Mouse (Mus musculus) lung, embryonic 14.5 days (tissue): ENCODE measurements at regions not wholly inside any gene's neighbourhood (a gene's known extent, or its start where the extent isn't known, plus 50 kb on each side); places are given as distances from the start of the nearest gene placed in this dataset. TPM values are rescaled to one million over a fixed set of nuclear protein-coding genes. Genes with fewer than 3 reads are reported as not detected.
"Not testable (repeated sequence)": the region's sequence is repeated elsewhere in the genome, so short reads cannot be mapped to it uniquely, and the experiment has no call there.

Source experiments
- ATAC-seq: fragments of 200-750 bp; cut with Nextera tagmentation; 2 replicates; pipeline ENCODE4 v1.8.0; 2017; ENCODE audit warnings: mild to moderate bottlenecking, moderate TSS enrichment, moderate library complexity; ENCODE audit not compliant: insufficient read depth
- DNase-seq: peaks from one replicate; pipeline ENCODE4 v3.0.0-alpha.2; 2015
- H3K27ac ChIP-seq: fragments of 300-500 bp; sonication (generic); 2 replicates; pipeline ENCODE4 v1.5.1; 2014; ENCODE audit warnings: low read depth, mild to moderate bottlenecking, moderate library complexity
- H3K27me3 ChIP-seq: fragments of 300-500 bp; sonication (generic); 2 replicates; pipeline ENCODE4 v1.6.1; 2014; ENCODE audit warnings: low read length, control low read depth; ENCODE audit not compliant: insufficient read depth
- H3K36me3 ChIP-seq: fragments of 300-500 bp; sonication (generic); 2 replicates; pipeline ENCODE4 v1.6.1; 2014; ENCODE audit warnings: control low read depth; ENCODE audit not compliant: insufficient read depth
- H3K4me1 ChIP-seq: fragments of 300-500 bp; sonication (generic); 2 replicates; pipeline ENCODE4 v1.6.1; 2014; ENCODE audit warnings: antibody characterized with exemption, control low read depth; ENCODE audit not compliant: insufficient read depth
- H3K4me2 ChIP-seq: fragments of 300-500 bp; sonication (generic); 2 replicates; pipeline ENCODE4 v1.6.1; 2014; ENCODE audit warnings: mild to moderate bottlenecking
- H3K4me3 ChIP-seq: fragments of 300-500 bp; sonication (generic); 2 replicates; pipeline ENCODE4 v1.5.1; 2014; ENCODE audit warnings: low read depth, low read length
- H3K9ac ChIP-seq: fragments of 300-500 bp; sonication (generic); 2 replicates; pipeline ENCODE4 v1.6.1; 2014
- H3K9me3 ChIP-seq: fragments of 300-500 bp; sonication (generic); 2 replicates; pipeline ENCODE4 v1.6.1; 2016; ENCODE audit warnings: low read depth, low read length, control low read depth
- WGBS: fragments of 180-500 bp; shearing (Covaris S2); extraction: QIAGEN DNeasy Blood & Tissue Kit; methylation state at CpG from one replicate; pipeline ENCODE4 v1.1.7; 2014; 5-methylcytosine and 5-hydroxymethylcytosine counted together
- microRNA-seq: library from miRNA; unstranded; fragments of <30 nt; microRNA quantifications from one replicate; pipeline ENCODE4, GENCODE M21; 2016; ENCODE audit warnings: borderline number of aligned reads

DNA sequence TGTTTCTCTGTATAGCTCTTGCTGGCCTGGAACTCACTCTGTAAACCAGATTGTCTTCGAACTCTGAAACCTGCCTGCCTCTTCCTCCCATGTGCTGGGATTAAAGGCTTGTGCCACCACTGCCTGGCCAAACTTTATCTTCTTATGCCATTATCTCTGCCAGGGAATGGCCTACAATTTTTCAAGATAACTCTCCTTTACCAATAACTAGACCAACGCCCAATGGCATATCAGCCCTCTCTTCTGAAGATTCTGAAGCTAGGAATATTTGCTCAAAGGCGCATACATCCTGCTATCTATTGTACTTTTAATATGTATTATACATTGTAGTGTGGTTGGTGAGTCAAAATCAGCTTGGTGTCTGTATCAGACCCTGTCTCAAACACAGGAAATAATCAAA lies 235.4 kb upstream of the Cts3 start:
- H3K9me3 ChIP-seq, H3K4me1 ChIP-seq, ATAC-seq, H3K36me3 ChIP-seq, H3K27ac ChIP-seq, H3K4me3 ChIP-seq, H3K27me3 ChIP-seq, DNase-seq, H3K9ac ChIP-seq: not testable (repeated sequence)
- peak overlapping the region; percentile 56 for H3K4me2 ChIP-seq
- 89% methylated on average over 3 of the region's 3 CpGs for WGBS

- 1% methylated on average over 19 of the region's 19 CpGs for WGBS
- H3K9me3 ChIP-seq, H3K27ac ChIP-seq, H3K4me1 ChIP-seq, H3K27me3 ChIP-seq, H3K36me3 ChIP-seq: not testable (repeated sequence)
- Histone ChIP-seq H3K4me3 (peak overlapping the region; percentile 52), H3K4me2 (peak overlapping the region; percentile 56), H3K9ac (peak overlapping the region; percentile 65)
- peak; percentile 77 for DNase-seq
- ATAC-seq: peak; percentile 83
These were observed 234.4 kb upstream of the Cts3 start for GRCm38 (mm10) chr13:61804168-61804874.

DNA sequence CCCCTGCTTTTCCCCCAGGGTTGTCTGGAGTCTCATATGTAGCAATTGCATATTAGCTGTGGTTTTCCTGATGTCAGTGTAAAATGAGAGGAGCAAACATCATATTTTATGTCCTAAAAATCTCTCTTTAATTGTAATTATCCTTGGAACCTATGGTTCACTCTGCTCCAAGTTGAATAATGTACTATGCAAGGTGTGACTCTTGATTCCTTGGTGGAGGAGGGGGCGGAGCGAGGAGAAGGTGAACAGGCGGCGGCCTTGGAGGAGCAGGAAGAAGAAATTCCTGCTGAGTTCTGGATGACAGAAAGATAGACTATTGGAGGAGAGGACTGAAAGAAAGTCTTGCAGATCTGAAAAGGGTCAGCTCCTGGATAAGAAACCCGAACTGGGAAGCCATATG lies 233.8 kb upstream of the Cts3 start:
- WGBS: 30% methylated on average over 5 of the region's 5 CpGs
- not testable (repeated sequence) for ATAC-seq, H3K36me3 ChIP-seq, H3K4me1 ChIP-seq, H3K27me3 ChIP-seq, H3K9me3 ChIP-seq, H3K27ac ChIP-seq, DNase-seq, H3K9ac ChIP-seq
- peak overlapping the region; percentile 52 for H3K4me3 ChIP-seq
- peak overlapping the region; percentile 56 for H3K4me2 ChIP-seq

DNA sequence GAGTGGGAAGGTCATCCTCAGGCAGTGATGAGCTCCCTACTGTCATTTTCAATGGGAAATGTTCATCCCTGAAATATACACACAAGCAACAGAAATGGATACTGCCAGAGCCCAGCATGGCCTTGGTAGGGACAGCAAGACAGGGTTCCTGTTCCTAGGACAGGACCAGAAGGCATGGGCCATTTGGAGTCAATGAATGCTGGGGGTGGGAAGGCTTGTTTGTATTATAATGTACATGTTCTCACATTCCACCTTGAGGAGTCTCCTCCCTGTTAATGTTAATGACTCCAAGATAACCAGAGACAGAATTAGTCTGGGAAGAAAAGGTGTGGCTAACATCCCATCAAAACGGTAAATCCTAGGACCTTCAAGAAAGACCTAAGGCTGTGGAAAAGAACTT lies 193.5 kb upstream of the Cts3 start:
- ATAC-seq, DNase-seq, H3K27ac ChIP-seq, H3K36me3 ChIP-seq, H3K4me1 ChIP-seq, H3K9me3 ChIP-seq, H3K4me2 ChIP-seq, H3K27me3 ChIP-seq, H3K4me3 ChIP-seq, H3K9ac ChIP-seq: not testable (repeated sequence)
- WGBS: 88% methylated on average over 1 of the region's 1 CpGs

Small RNA genes in the stretch of these regions (microRNA-seq; reads per million reads assigned to microRNA genes)
- gene Gm23739: not detected
